Mouse (Mus musculus) monocyte, adult 5-6 weeks (primary cell): Measurements from ENCODE around the gene Slc35c2. TPM values are rescaled to one million over a fixed set of nuclear protein-coding genes. Genes with fewer than 3 reads are reported as not detected.
A peak's percentile ranks its signal among the peaks of the same experiment; 100 is the strongest.

Source experiments
- ATAC-seq: fragments of 153-309, 156-312 bp; replicated peaks from 2 replicates; pipeline ENCODE4 v1.8.0; 2017; ENCODE audit warnings: mild to moderate bottlenecking; ENCODE audit not compliant: low TSS enrichment, insufficient number of reproducible peaks, severe bottlenecking, poor library complexity, low FRiP score
- total RNA-seq: library from RNA; stranded (forward); fragments of 200-1000, 200-491, 200-594 nt; gene quantifications from 3 replicates; pipeline ENCODE4 v1.2.3, GENCODE M21; 2017

The Slc35c2 gene
- 40.2 to 52.6 TPM (median 47.2 TPM) in 3 replicates for total RNA-seq

DNA sequence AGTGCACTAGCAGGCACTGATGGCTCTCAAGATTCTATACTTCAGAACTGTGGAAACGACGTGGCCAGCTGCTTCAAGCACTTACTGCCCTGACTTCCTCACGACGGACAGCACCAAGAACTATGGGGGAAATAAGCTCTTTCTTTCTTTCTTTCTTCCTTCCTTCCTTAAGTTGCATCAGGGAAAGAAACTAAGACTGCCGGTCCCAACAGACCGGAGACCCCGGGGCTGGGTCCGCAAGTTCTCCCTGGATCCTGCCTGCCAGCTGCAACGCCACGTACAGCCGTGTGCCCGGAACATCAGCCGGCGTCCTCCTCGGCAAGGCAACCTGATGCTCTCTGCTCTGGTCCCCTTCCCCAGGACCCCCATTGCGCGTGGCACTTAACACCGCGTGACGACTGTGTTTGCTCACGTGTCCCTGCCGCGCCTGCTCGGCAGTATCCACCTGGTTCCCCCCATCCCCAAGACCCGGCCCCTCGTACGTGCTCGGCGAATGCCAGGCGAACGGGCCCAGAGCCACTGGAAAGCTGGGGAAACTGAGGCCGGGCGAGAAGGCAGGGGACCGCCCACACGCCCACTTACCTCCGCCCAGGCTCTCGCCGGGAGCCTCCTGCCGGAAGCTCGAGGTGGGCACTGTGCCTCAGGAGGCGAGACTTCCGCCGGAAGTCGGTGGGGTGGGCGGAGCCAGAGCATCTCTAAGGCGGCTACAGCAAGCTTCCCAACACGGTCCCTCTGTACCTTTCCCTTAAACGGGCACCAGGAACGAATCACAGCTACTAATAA, at the start of gene Slc35c2:
Gene Slc35c2, minus strand, starts transcription at position 668 of the 783 bp plus-strand sequence.
- ATAC-seq: peak; percentile 52

DNA sequence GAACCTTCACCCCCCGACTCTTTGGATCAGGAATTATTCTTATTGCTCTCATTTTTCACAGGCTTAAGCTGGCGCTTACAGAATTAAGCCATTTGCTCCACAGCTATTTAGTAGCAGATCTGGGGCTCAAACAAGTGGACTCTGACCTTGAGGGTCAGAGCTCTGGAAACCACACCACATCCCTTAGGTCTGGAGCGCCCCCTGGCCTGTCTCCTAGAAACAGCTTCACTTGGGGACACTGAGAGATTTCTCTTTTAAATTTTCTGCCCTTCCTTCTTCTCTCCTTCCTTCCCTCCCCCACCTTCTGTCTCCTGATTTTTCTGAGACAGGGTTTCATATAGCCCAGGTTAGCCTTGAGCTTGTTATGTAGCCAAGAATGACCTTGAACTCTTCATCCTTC, 49.5 kb upstream of the Slc35c2 start:
- no peak for ATAC-seq

- ATAC-seq: peak; percentile 80
Measured at GRCm38 (mm10) chr2:165332610-165333210, 45.0 kb upstream of the Slc35c2 start.

DNA sequence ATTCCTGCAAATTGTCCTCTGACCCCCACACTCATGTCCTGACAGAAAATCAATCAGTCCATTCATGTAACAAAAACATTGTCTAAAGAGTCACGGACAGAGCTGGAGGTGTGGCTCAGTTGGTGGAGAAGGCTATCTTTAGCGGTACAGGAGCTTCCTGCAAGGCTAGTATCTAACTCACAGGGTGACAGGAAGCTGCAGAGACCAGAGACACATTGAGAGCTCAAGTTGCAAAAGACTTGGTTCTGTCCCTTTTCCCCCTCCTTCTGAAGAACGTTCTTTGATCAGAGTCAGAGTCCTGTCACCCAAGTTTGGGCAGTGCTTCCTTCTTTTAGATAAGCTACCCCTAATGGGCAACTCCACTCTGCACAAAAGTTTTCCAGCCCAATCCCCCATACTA, 42.0 kb upstream of the Slc35c2 start:
- ATAC-seq: peak; percentile 32

GRCm38 (mm10) chr2:165328746-165329145, 41.1 kb upstream of the Slc35c2 start:
- no peak for ATAC-seq

DNA sequence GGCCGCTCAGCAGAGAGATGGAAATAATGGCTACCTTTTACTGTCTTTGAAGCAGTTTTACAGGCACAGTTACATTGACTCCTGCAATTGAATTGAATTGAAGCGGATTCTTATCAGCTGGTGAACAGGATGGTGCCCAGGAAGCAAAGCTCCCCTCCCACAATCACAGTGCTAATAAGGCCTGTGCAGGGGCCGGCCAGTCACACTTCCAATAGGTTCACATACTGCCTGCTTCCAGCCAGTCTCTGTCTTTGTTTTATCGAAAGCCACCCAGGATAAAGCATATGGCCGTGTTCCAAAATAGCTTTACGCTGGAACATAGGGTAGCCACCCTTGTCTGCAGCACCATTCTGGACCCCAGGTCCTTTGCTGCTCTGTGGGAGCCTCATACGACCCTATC, 39.7 kb upstream of the Slc35c2 start:
- no peak for ATAC-seq

DNA sequence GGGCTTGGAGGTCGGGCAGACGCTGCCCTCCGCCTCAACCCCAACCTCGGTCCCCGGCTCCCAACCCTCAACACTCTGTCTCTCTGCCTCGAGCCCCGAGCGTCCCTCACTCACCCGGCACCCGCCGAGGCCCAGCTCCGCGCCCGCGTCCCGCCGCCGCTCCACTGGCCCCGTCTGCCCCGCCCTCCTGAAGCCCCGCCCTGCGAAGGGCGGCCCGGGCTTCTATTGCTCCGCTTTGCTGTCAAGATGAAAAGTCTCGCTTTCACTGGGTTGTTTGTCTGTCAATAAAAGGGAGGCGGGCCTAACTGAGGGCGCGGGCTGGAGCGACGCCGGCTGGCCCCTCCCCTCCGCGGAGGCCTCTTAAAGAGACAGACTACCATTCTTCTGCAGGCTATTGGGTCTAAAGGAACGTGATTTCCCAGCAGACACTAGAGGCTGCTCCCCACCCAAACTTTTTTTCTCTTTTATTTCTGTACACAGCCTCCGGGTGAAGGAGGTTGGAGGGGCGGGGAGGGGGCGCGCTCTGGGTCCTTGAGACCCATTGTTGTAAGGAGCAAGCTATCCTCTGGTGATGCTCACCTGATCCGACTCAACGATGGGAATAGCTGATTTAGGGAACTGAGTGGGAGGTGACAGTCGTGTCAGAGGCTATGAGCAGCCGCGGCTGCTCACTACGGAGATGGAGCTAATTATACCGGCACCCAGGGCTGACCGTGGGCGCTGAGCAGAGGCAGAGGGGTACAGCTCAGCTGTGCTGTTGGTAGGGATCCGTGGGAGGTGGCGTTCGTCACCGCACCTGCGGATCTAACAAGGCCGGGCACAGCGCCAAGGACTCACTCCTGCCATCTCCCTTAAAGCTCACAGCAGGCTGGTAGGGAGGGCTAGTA, 38.9 kb upstream of the Slc35c2 start, which contains the start of gene Elmo2:
Gene Elmo2, minus strand, starts transcription at position 176 of the 887 bp plus-strand sequence.
- ATAC-seq: peak; percentile 78

DNA sequence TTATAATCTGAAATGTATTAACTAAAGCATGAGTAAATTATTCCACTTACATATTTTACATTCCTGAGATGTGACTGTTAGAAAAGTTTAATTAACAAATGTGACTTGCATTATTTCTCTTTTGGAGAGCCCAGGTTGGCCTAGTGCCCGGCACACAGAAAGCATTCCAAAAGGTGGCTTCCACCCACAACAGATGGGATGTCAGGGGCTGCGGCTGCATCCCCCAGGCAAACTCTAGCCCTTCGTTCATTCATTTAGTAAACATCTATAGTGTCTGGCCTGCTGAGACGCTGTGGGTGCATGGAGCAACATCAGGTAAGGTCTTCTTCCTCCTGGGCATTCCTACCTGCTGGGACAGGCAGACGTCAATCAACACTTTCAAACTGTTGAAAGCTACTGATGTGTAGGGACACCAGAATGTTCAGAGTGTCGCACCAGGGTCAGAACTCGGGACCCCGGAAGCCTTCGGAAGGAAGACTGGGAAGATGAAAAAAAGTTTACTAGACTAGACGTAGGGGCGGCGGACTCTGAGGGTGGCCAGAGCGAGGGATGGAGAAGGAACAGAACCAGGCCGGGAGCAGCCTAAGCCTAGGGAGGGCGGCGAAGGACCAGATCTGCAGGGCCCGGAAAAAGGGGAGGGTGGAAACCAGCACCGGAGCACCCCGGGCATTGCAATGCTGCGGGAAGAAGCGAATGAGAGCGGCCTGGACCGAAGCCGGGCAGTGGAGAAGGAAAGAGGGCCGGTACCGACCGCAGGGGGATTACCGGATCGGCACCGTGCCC, 38.0 kb upstream of the Slc35c2 start:
- no peak for ATAC-seq

- no peak for ATAC-seq
Measured at GRCm38 (mm10) chr2:165323928-165324327, 36.3 kb upstream of the Slc35c2 start.

DNA sequence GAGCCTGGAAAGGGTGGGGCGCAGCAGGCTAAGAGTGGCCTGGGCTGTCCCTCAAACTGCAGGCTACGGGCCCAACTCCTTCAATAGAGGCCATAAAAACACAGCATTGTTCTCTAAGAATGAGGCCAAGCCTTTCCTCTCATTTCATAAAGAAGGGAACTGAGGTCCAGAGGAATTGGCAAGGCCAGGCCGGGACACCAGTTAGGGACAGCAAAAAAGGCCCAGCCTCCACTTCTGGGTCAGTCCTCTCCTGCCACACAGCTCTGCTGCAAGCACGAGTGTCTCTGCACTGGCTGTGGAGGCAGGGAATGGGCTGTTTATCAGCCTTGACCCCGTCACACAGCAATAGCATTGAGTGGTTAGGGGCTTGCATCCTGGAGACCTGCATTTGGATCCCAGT, 35.8 kb upstream of the Slc35c2 start:
- no peak for ATAC-seq

DNA sequence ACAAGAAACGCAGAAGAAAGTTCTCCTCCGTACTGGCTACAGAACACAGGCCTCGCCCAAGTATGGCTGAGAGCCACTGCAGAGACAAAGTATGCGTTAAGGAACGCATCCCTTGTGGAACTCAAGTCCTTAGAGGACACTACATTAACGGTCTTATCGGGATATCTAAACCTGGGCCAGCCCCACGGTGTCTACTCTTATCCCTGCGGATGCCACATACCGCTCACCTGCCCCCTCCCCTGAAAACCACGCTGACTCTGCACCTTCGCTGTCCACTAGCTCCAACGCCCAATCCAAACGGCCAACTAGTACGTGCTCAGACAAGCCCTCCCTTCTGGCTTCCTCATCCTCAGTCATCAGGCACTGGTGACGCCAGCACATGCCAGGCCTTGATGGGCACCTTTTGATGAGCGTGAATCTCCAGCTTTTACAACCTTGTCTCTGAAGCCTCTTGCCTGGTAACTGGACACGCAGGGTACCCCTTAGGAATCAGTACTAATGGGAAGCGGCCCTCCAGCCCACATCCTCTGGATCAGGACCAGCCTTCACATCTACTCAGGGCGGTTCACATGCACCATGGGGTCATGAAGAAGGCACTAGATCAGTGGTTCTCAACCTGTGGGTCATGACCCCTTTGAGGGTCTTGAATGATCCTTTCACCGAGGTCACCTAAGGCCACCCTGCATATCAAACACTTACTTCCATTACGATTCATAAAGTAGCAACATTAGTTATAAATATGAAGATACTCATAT, 34.5 kb upstream of the Slc35c2 start:
- ATAC-seq: no peak

DNA sequence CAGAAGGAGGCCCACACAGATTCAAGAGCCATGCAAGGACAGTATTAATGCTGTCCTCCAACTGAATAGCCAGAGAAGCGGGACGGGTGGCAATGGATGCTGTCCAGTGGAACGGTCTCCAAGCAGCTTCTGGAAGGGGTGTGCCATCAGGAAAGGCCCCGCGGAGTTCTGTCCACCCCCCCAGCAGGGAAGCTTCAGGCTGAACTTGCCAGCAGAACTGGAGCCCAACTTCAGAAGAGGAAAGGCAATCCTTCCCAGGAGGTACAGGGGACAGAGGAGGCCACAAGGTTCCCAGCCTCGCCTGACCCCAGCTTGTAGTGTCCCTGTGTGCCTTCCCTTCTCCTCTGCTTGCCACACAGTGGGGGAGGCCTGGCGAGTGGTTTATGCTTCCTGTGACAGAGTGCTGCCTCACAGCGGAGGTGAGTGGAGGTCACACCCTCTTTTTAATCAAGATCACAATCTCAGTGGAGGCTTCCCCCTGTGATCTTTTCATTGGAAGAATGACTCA, 33.8 kb upstream of the Slc35c2 start:
- 0 out of 2 replicates have a peak, but pooled peaks have one; percentile 6 for ATAC-seq

GRCm38 (mm10) chr2:165320531-165321150, 33.0 kb upstream of the Slc35c2 start:
- 0 out of 2 replicates have a peak, but pooled peaks have one; percentile 5 for ATAC-seq

DNA sequence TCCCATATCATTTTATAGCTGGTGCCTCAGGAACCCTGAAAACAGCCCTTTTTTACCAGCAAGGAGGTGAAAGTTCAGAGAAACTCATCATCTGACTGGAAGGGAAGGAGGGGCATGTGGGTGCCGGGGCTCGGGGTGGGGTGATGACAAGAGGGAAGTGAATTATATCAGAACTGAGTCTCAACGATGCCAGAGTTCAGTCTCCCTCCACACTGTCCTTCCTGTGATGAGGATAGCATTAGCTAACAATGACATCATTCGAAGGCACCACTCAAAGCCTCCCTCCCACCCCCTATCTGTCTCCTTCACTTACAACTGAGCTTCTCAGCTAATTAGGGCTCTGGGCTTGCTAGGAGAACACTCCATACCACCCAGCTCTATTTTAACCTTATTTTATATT, 31.8 kb upstream of the Slc35c2 start:
- peak; percentile 37 for ATAC-seq

GRCm38 (mm10) chr2:165318941-165319340, 31.3 kb upstream of the Slc35c2 start:
- no peak for ATAC-seq

GRCm38 (mm10) chr2:165317621-165318263, 30.1 kb upstream of the Slc35c2 start:
- peak; percentile 32 for ATAC-seq
